Mouse (Mus musculus) naive thymus-derived CD4-positive, alpha-beta T cell, adult 2 months (primary cell): ENCODE results near the gene A830005F24Rik.

ENCODE experiments used
- DNase-seq: peaks from one replicate; pipeline ENCODE4 v3.0.0-alpha.2; 2011; ENCODE audit warnings: low read depth

Gene A830005F24Rik

GRCm38 (mm10) chr13:48544867-48545266 lies 31.5 kb downstream of the A830005F24Rik start:
- no peak for DNase-seq

- peak; percentile 98 for DNase-seq
These were observed 32.3 kb downstream of the A830005F24Rik start for GRCm38 (mm10) chr13:48545476-48546281.

GRCm38 (mm10) chr13:48546330-48546917 lies 33.1 kb downstream of the A830005F24Rik start:
- peak; percentile 98 for DNase-seq

GRCm38 (mm10) chr13:48547623-48548022 lies 34.3 kb downstream of the A830005F24Rik start:
- DNase-seq = no peak

DNA sequence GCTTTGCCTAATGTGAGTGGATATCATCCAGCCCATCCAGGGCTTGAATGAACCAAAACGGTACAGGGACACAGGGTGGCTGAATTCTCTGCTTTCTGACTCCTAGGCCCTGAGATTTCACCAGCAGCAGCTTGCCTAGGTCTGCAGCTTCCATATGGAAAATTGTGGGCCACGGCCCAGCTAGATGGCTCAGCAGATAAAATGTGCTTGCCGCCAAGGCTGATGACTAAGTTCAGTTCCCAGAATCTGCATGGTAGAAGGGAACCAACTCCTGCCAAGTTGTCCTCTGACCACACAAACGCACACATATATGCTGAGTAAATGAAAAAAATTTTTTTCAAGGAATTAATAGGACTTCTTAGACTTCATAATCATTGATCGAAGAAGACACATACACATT lies 34.9 kb downstream of the A830005F24Rik start:
- no peak for DNase-seq

- DNase-seq = no peak
These were observed 39.1 kb downstream of the A830005F24Rik start for GRCm38 (mm10) chr13:48552181-48553090.

DNA sequence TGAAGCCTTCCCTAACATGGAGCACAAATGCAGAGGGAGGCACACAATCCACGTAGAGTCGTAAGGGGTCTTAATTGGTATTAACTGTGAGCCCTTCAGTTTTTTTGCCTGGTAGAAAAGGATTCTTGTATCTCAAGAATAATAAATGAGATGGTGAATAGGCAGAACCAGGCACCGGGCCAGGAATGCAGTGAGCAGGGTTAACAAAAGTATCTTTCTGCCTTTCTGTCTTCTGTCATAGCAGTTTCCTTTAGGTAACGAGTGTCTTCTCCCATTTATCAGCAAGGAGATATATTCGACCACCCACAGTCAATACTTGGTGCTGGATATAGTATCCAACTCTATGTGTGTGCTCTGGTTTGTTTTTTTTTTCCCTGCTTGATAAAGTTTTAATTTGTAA lies 40.1 kb downstream of the A830005F24Rik start:
- DNase-seq = no peak

- no peak for DNase-seq
These were observed 41.2 kb downstream of the A830005F24Rik start for GRCm38 (mm10) chr13:48554552-48554951.

GRCm38 (mm10) chr13:48555976-48556375 lies 42.6 kb downstream of the A830005F24Rik start:
- no peak for DNase-seq

DNA sequence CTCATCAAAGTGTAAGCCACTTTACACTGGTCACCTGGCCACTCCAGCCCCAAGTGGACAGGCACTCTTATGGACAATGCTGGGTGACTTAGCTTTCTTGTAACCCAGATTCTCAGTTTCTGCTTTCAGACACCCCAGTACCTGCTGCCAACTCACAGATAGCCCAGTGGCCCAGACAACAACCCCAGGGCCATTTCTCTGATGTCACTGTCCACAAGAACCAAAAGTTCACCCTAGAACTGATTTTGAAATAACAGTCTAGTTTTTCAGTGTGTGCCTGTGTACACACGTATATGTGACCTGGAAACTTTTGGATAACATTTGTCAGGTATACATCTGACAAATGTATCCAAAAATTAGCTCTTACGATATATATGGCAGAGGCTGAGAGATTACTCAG lies 48.1 kb downstream of the A830005F24Rik start:
- no peak for DNase-seq

- no peak for DNase-seq
These were observed 49.0 kb downstream of the A830005F24Rik start for GRCm38 (mm10) chr13:48562336-48562735.
